Mouse (Mus musculus) CH12.LX (cell line): ENCODE measurements around the gene Me3.
"Not testable (repeated sequence)": the region's sequence is repeated elsewhere in the genome, so short reads cannot be mapped to it uniquely, and the experiment has no call there.

Experiments used
- CTCF ChIP-seq, 2 experiments: IDR thresholded peaks in 1 of 2; conservative IDR thresholded peaks in 1 of 2; 2 replicates each; pipeline ENCODE4 v1.5.1; 2011 to 2012; ENCODE audit warnings: low read depth in 2 of 2, low read length in 2 of 2, improper control_type of control experiment in 1 of 2, inconsistent platforms in 1 of 2, mild to moderate bottlenecking in 1 of 2, moderate library complexity in 1 of 2
- EP300 ChIP-seq: IDR thresholded peaks from 2 replicates; pipeline ENCODE4 v1.6.1; 2011; ENCODE audit warnings: low read length, improper control_type of control experiment
- KAT2A ChIP-seq: IDR thresholded peaks from 2 replicates; pipeline ENCODE4 v1.6.1; 2012; ENCODE audit warnings: low read length, improper control_type of control experiment, inconsistent platforms; ENCODE audit not compliant: insufficient replicate concordance
- MAZ ChIP-seq: IDR thresholded peaks from 2 replicates; pipeline ENCODE4 v1.6.1; 2012; ENCODE audit warnings: low read depth, mild to moderate bottlenecking, inconsistent platforms, low read length, improper control_type of control experiment, moderate library complexity
- MEF2A ChIP-seq: IDR thresholded peaks from 2 replicates; pipeline ENCODE4 v1.6.1; 2014; ENCODE audit warnings: low read depth, mild to moderate bottlenecking, inconsistent platforms, low read length, improper control_type of control experiment, borderline replicate concordance
- MXI1 ChIP-seq: IDR thresholded peaks from 2 replicates; pipeline ENCODE4 v1.6.1; 2011; ENCODE audit warnings: mild to moderate bottlenecking, low read depth, low read length, improper control_type of control experiment
- MYC ChIP-seq: IDR thresholded peaks from 2 replicates; pipeline ENCODE4 v1.6.1; 2011; ENCODE audit warnings: low read depth, mild to moderate bottlenecking, improper control_type of control experiment, low read length
- NELFE ChIP-seq: IDR thresholded peaks from 2 replicates; pipeline ENCODE4 v1.6.1; 2011; ENCODE audit warnings: low read depth, low read length, improper control_type of control experiment
- POLR2A ChIP-seq: IDR thresholded peaks from 2 replicates; pipeline ENCODE4 v1.6.1; 2011; ENCODE audit warnings: low read depth, mild to moderate bottlenecking, improper control_type of control experiment, low read length
- POLR2AphosphoS2 ChIP-seq: IDR thresholded peaks from 2 replicates; pipeline ENCODE4 v1.6.1; 2011; ENCODE audit warnings: low read depth, low read length, improper control_type of control experiment
- RCOR1 ChIP-seq: conservative IDR thresholded peaks from 2 replicates; pipeline ENCODE4 v1.6.1; 2012; ENCODE audit warnings: low read depth, mild to moderate bottlenecking, inconsistent platforms, low read length, improper control_type of control experiment
- TCF12 ChIP-seq: IDR thresholded peaks from 2 replicates; pipeline ENCODE4 v1.6.1; 2014; ENCODE audit warnings: low read depth, mild to moderate bottlenecking, inconsistent platforms, low read length, improper control_type of control experiment
- USF1 ChIP-seq: IDR thresholded peaks from 2 replicates; pipeline ENCODE4 v1.6.1; 2014; ENCODE audit warnings: low read depth, mild to moderate bottlenecking, inconsistent platforms, low read length, improper control_type of control experiment
- ZKSCAN1 ChIP-seq: IDR thresholded peaks from 2 replicates; pipeline ENCODE4 v1.6.1; 2012; ENCODE audit warnings: low read depth, inconsistent platforms, low read length, improper control_type of control experiment, borderline replicate concordance

- TF ChIP-seq POLR2AphosphoS2; MYC; TCF12; CTCF (conservative IDR thresholded peaks at IDR 0.05 in 1 of 2, IDR thresholded peaks at IDR 0.05 in 1 of 2; ENCODE audit: low read depth in 2 of 2, low read length in 2 of 2); RCOR1; POLR2A; MAZ; EP300; MXI1; MEF2A; NELFE; KAT2A; USF1; ZKSCAN1: not testable (repeated sequence)
These were observed 98.9 kb downstream of the Me3 start for GRCm38 (mm10) chr7:89731115-89731514.
